Comparison of ENCODE assay signal across 10 mouse cellular contexts in the genomic region with DNA sequence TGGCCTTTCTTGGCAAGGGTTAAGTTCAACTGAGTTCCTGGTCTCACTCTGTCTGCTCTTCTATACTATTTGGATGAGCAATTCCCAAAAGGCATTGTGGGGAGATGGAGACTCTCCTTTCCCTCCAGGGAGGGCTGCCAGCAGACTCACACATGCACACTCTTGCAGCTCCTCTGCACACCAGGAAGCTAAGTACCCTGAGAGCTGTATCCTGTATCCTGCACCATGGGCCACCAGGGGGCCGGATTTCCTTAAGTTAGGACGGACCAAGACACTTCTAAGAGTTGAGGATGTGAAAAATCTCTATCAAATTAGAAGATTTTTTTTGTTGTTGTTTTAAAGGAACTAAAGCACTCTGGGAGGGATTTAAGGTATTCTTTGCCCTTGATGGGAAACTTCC.
DNase-seq lines count a peak whose midpoint lies in the region; ATAC-seq and TF ChIP-seq lines count a peak whose summit lies in the region.
"Had no signal": no experiment of that assay in that cellular context is flagged by ENCODE, and none has a peak within 500 bp of the region (broad histone marks: within the 10 kb centered on the region; RNA-seq: fewer than 3 reads in every experiment).

No protein-coding gene starts in this region.

- no peaks in the 10 kb centered on the region for H3K36me3 ChIP-seq in E14TG2a.4 (ENCODE audit: insufficient read depth, low read length)
- no peaks in the 10 kb centered on the region for H3K36me3 ChIP-seq in embryonic facial prominence, embryonic 13.5 days
- H3K36me3 ChIP-seq in intestine, embryonic 16.5 days (ENCODE audit: control insufficient read depth, insufficient read depth, low read length), result no peaks in the 10 kb centered on the region

- WGBS in embryonic facial prominence, embryonic 13.5 days, result 49% methylated on average over 2 of the region's 2 CpGs
- WGBS in intestine, embryonic 16.5 days, result 59% methylated on average over 2 of the region's 2 CpGs

- no peak for ATAC-seq in embryonic facial prominence, embryonic 13.5 days (ENCODE audit: insufficient number of reproducible peaks, insufficient read depth, low FRiP score, low TSS enrichment, low read depth)
- no peak for ATAC-seq in intestine, embryonic 16.5 days
- ATAC-seq: forebrain, embryonic 14.5 days had no signal

- H3K27ac ChIP-seq in embryonic facial prominence, embryonic 13.5 days, result peak overlapping the region; percentile 11; the same call in 1 of the 2 replicates
- no peak overlapping the region for H3K27ac ChIP-seq in intestine, embryonic 16.5 days (ENCODE audit: low read length)

- H3K4me3 ChIP-seq in E14TG2a.4 (replicated peaks; ENCODE audit: low read length), result no peak overlapping the region
- no peak overlapping the region for H3K4me3 ChIP-seq in embryonic facial prominence, embryonic 13.5 days
- H3K4me3 ChIP-seq in intestine, embryonic 16.5 days (ENCODE audit: low read length), result no peak overlapping the region
- H3K4me3 ChIP-seq: megakaryocyte, embryonic 14.5 days had no signal

- peak; percentile 37 for DNase-seq in gastrocnemius, postnatal 10 days
- DNase-seq in gastrocnemius, postnatal 25 days, result no peak
- peak; percentile 72 for DNase-seq in kidney, adult 9 months
- no peak for DNase-seq in cerebellum, postnatal 14 days
- DNase-seq in right cerebral cortex, adult 2 months (ENCODE audit: low spot score in 2 of 2), result no peak

- H3K9ac ChIP-seq in embryonic facial prominence, embryonic 13.5 days, result no peak overlapping the region
- H3K9ac ChIP-seq in intestine, embryonic 16.5 days (ENCODE audit: low read depth, low read length), result no peak overlapping the region

- no peaks in the 10 kb centered on the region for H3K9me3 ChIP-seq in E14TG2a.4 (ENCODE audit: low read length)
- no peaks in the 10 kb centered on the region for H3K9me3 ChIP-seq in embryonic facial prominence, embryonic 13.5 days
- H3K9me3 ChIP-seq in intestine, embryonic 16.5 days (ENCODE audit: control insufficient read depth, low read length), result no peaks in the 10 kb centered on the region
- H3K9me3 ChIP-seq: megakaryocyte, embryonic 14.5 days had no signal

- 0 out of 2 replicates have a peak, but pooled peaks have one; percentile 1 for TF ChIP-seq CTCF in E14TG2a.4 (conservative IDR thresholded peaks at IDR 0.05; ENCODE audit: low read length)

- H3K27me3 ChIP-seq in E14TG2a.4 (ENCODE audit: insufficient read depth, low read length), result no peaks in the 10 kb centered on the region
- H3K27me3 ChIP-seq in embryonic facial prominence, embryonic 13.5 days, result no peaks in the 10 kb centered on the region
- H3K27me3 ChIP-seq in intestine, embryonic 16.5 days (replicated peaks; ENCODE audit: control insufficient read depth, insufficient read depth, low read length), result no peaks in the 10 kb centered on the region
- H3K27me3 ChIP-seq: megakaryocyte, embryonic 14.5 days had no signal

- no peak overlapping the region for H3K4me2 ChIP-seq in embryonic facial prominence, embryonic 13.5 days
- H3K4me2 ChIP-seq in intestine, embryonic 16.5 days (ENCODE audit: low read depth, low read length), result no peak overlapping the region

- peaks cover 9% of the 10 kb centered on the region; the same call in 1 of the 2 replicates for H3K4me1 ChIP-seq in E14TG2a.4 (replicated peaks; ENCODE audit: low read depth, low read length)
- H3K4me1 ChIP-seq in embryonic facial prominence, embryonic 13.5 days, result peaks cover 12% of the 10 kb centered on the region
- peaks cover 5% of the 10 kb centered on the region; the same call in 1 of the 2 replicates for H3K4me1 ChIP-seq in intestine, embryonic 16.5 days (ENCODE audit: control insufficient read depth, insufficient read depth, low read length)

Comparison
In these comparisons a context has a peak if more than half of its experiments do, and no peak if none do; other contexts are left out.
1. DNase-seq: peak in gastrocnemius, postnatal 10 days (single experiment) and kidney, adult 9 months (single experiment); none in gastrocnemius, postnatal 25 days (single experiment), cerebellum, postnatal 14 days (0 of 2) and right cerebral cortex, adult 2 months (0 of 2).